9 mouse cellular contexts compared by ENCODE assay signal in the genomic region with DNA sequence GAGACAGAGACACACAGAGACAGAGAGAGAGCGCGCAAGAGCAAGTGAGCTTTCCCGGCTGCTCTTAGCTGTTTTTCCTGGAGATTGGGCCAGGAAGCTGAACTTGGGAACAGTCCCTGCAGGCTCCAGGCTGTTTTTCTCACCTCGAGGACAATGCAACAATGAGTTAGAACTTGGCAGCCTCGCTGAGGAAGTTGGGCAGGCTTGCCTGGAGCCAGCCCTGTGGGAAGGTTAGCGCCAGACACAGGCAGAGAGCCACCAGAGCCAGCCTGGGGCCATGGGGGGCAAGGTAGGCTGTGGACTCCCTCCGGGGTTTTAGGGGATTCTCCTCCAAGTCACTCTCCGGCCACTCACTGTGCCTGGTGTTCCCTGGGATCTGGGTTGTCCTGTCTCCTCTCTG.
A peak's percentile ranks its signal among the peaks of the same experiment; 100 is the strongest.
DNase-seq lines count a peak whose midpoint lies in the region; ATAC-seq and TF ChIP-seq lines count a peak whose summit lies in the region.
"Had no signal": no experiment of that assay in that cellular context is flagged by ENCODE, and none has a peak within 500 bp of the region (broad histone marks: within the 10 kb centered on the region; RNA-seq: fewer than 3 reads in every experiment).

No protein-coding gene starts in this region.

- no peaks in the 10 kb centered on the region for H3K9me3 ChIP-seq in hindbrain, embryonic 13.5 days
- 0 out of 2 replicates have a peak, but pooled peaks cover 7% of the 10 kb centered on the region for H3K9me3 ChIP-seq in hindbrain, embryonic 12.5 days (replicated peaks)

- 72% methylated on average over 8 of the region's 8 CpGs for WGBS in hindbrain, embryonic 13.5 days
- WGBS in hindbrain, embryonic 12.5 days = 80% methylated on average over 8 of the region's 8 CpGs
- 26% methylated on average over 8 of the region's 8 CpGs for WGBS in heart, adult 2 months
- 29% methylated on average over 8 of the region's 8 CpGs for WGBS in lung, adult 2 months

- intact Hi-C loops in heart, adult 2 months (cut with DNase I) = loop anchor here (5.0 kb wide), 1 partner anchor 42 kb away; no protein-coding TSS in a partner anchor

- no peak for TF ChIP-seq POLR2A in heart, adult 2 months (IDR thresholded peaks at IDR 0.05; ENCODE audit: insufficient read depth, low read depth, low read length)
- TF ChIP-seq POLR2A in lung, adult 2 months (IDR thresholded peaks at IDR 0.05; ENCODE audit: borderline replicate concordance, extremely low read depth, low read depth, low read length) = 0 out of 2 replicates have a peak, but pooled peaks have one; percentile 4

- H3K36me3 ChIP-seq in hindbrain, embryonic 13.5 days = peaks cover 40% of the 10 kb centered on the region
- H3K36me3 ChIP-seq in hindbrain, embryonic 12.5 days = peaks cover 17% of the 10 kb centered on the region
- H3K36me3 ChIP-seq in heart, adult 2 months (ENCODE audit: control insufficient read depth, insufficient read depth, low read length) = no peaks in the 10 kb centered on the region

- no peak overlapping the region for H3K9ac ChIP-seq in hindbrain, embryonic 13.5 days
- no peak overlapping the region for H3K9ac ChIP-seq in hindbrain, embryonic 12.5 days
- no peak overlapping the region for H3K9ac ChIP-seq in heart, adult 2 months (ENCODE audit: low read depth, low read length)
- H3K9ac ChIP-seq: limb, embryonic 13.5 days had no signal

- H3K4me1 ChIP-seq in hindbrain, embryonic 13.5 days (replicated peaks) = peaks cover 48% of the 10 kb centered on the region
- peaks cover 19% of the 10 kb centered on the region for H3K4me1 ChIP-seq in hindbrain, embryonic 12.5 days
- H3K4me1 ChIP-seq in heart, adult 2 months (ENCODE audit: control insufficient read depth, insufficient read depth, low read length) = peaks cover 26% of the 10 kb centered on the region
- H3K4me1 ChIP-seq in lung, adult 2 months (ENCODE audit: control insufficient read depth, insufficient read depth, low read length) = peaks cover 16% of the 10 kb centered on the region

- TF ChIP-seq EP300 in heart, adult 2 months (IDR thresholded peaks at IDR 0.05; ENCODE audit: insufficient read depth, low read depth, low read length) = peak; percentile 93

- H3K4me3 ChIP-seq in hindbrain, embryonic 13.5 days = no peak overlapping the region
- no peak overlapping the region for H3K4me3 ChIP-seq in hindbrain, embryonic 12.5 days
- H3K4me3 ChIP-seq in heart, adult 2 months = no peak overlapping the region
- no peak overlapping the region for H3K4me3 ChIP-seq in lung, adult 2 months (replicated peaks; ENCODE audit: extremely low read depth, low read depth, low read length)
- H3K4me3 ChIP-seq: limb, embryonic 13.5 days had no signal

- no peaks in the 10 kb centered on the region for H3K79me2 ChIP-seq in heart, adult 2 months (replicated peaks; ENCODE audit: control insufficient read depth, insufficient read depth, low read length)

- no peak for ATAC-seq in hindbrain, embryonic 13.5 days (ENCODE audit: low FRiP score)
- no peak for ATAC-seq in hindbrain, embryonic 12.5 days (ENCODE audit: low FRiP score)

- DNase-seq in brain, adult 2 months (ENCODE audit: low read depth, low spot score) = peak; percentile 83
- peak; percentile 78 to 85 for DNase-seq in heart, adult 2 months
- DNase-seq in kidney, adult 9 months = peak; percentile 64
- DNase-seq in lung, adult 2 months = peak; percentile 52
- DNase-seq in spleen, postnatal 36 days (ENCODE audit: low spot score in 2 of 2) = no peak
- DNase-seq in thymus, postnatal 10 days (ENCODE audit: low spot score in 2 of 2) = no peak

- no peak overlapping the region for H3K4me2 ChIP-seq in hindbrain, embryonic 13.5 days
- no peak overlapping the region for H3K4me2 ChIP-seq in hindbrain, embryonic 12.5 days (replicated peaks)
- H3K4me2 ChIP-seq: limb, embryonic 13.5 days had no signal

- H3K27me3 ChIP-seq in hindbrain, embryonic 13.5 days = no peaks in the 10 kb centered on the region
- H3K27me3 ChIP-seq in hindbrain, embryonic 12.5 days = no peaks in the 10 kb centered on the region
- H3K27me3 ChIP-seq in heart, adult 2 months (ENCODE audit: control insufficient read depth, insufficient read depth, low read length) = no peaks in the 10 kb centered on the region
- H3K27me3 ChIP-seq: limb, embryonic 13.5 days had no signal

- peak overlapping the region; percentile 52 for H3K27ac ChIP-seq in hindbrain, embryonic 13.5 days
- H3K27ac ChIP-seq in hindbrain, embryonic 12.5 days = no peak overlapping the region
- peak overlapping the region; percentile 75 for H3K27ac ChIP-seq in heart, adult 2 months
- H3K27ac ChIP-seq: limb, embryonic 13.5 days had no signal

- peak; percentile 14; the same call in 1 of the 2 replicates for TF ChIP-seq CTCF in heart, adult 2 months (IDR thresholded peaks at IDR 0.05)
- TF ChIP-seq CTCF in lung, adult 2 months (IDR thresholded peaks at IDR 0.05; ENCODE audit: insufficient read depth, low read length) = no peak

Comparison
In these comparisons a context has a peak if more than half of its experiments do, and no peak if none do; other contexts are left out.
1. DNase-seq: peak in brain, adult 2 months (single experiment), heart, adult 2 months (2 of 2), kidney, adult 9 months (single experiment) and lung, adult 2 months (single experiment); none in spleen, postnatal 36 days (0 of 2) and thymus, postnatal 10 days (0 of 2).